Mouse (Mus musculus): ENCODE results near the gene Il1r1.

DNA sequence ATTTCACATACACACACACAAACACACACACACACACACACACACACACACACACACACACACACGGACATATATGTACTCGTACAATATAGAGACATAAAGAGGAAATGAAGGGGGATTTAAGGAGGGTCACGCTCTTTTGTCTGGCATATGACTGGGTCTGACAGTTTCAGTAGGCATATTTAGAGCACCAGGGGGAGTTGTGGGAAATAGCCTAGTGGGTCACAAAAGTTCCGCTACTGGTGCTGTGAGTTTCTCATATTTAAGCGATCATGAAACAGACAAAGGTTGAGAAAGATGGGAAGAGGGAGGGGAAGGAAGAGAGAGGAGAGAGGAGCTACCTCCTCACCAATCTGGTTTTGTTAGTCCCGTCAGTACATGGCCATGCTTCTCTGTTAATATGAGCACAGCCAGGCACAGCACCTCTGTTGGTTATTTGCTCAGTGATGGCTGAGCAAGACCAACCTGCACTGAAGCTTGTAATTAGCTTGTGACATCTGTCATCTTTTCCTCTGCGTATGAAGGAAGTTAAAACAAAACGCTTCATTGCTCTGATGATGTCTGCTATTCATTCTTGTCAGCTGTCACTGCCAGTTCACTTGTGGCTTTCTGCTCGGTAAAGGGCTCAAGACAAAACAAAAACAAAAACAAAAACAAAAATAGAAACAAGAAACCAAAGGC lies 37.7 kb downstream of the Il1r1 start:
- no peak for TF ChIP-seq POLR2A (IDR thresholded peaks at IDR 0.05; ENCODE audit: insufficient read depth, low read length)
- TF ChIP-seq CTCF (IDR thresholded peaks at IDR 0.05; ENCODE audit: low read depth, low read length), result no peak
- TF ChIP-seq EP300 (IDR thresholded peaks at IDR 0.05; ENCODE audit: insufficient read depth, low read depth, low read length), result no peak

Measured in ES-Bruce4 (cell line).